Mouse (Mus musculus) kidney, embryonic 14.5 days (tissue): ENCODE data around the gene 4931406C07Rik. TPM values are rescaled to one million over a fixed set of nuclear protein-coding genes. Genes with fewer than 3 reads are reported as not detected.
"Not testable (repeated sequence)": the region's sequence is repeated elsewhere in the genome, so short reads cannot be mapped to it uniquely, and the experiment has no call there.

Experiments
- ATAC-seq: fragments of 200-750 bp; cut with Nextera tagmentation; 2 replicates; pipeline ENCODE4 v1.8.0; 2017; ENCODE audit warnings: moderate number of reproducible peaks, mild to moderate bottlenecking, moderate TSS enrichment, moderate library complexity; ENCODE audit not compliant: low FRiP score, low TSS enrichment
- H3K27ac ChIP-seq: fragments of 300-500 bp; sonication (generic); 2 replicates; pipeline ENCODE4 v1.5.1; 2014; ENCODE audit warnings: low read depth, mild to moderate bottlenecking, low read length, moderate library complexity, mixed read lengths
- H3K27me3 ChIP-seq: fragments of 300-500 bp; sonication (generic); 2 replicates; pipeline ENCODE4 v1.6.1; 2014; ENCODE audit warnings: mild to moderate bottlenecking, low read length; ENCODE audit not compliant: control insufficient read depth, insufficient read depth
- H3K36me3 ChIP-seq: fragments of 300-500 bp; sonication (generic); 2 replicates; pipeline ENCODE4 v1.6.1; 2014; ENCODE audit warnings: low read length, mixed read lengths; ENCODE audit not compliant: control insufficient read depth, insufficient read depth
- H3K4me1 ChIP-seq: fragments of 300-500 bp; sonication (generic); 2 replicates; pipeline ENCODE4 v1.6.1; 2014; ENCODE audit warnings: low read length, mixed read lengths; ENCODE audit not compliant: control insufficient read depth, insufficient read depth
- H3K4me2 ChIP-seq: fragments of 300-500 bp; sonication (generic); replicated peaks from 2 replicates; pipeline ENCODE4 v1.6.1; 2014; ENCODE audit warnings: low read depth, mild to moderate bottlenecking, low read length
- H3K4me3 ChIP-seq: fragments of 300-500 bp; sonication (generic); 2 replicates; pipeline ENCODE4 v1.5.1; 2014; ENCODE audit warnings: mild to moderate bottlenecking, low read length
- H3K9ac ChIP-seq: fragments of 300-500 bp; sonication (generic); 2 replicates; pipeline ENCODE4 v1.6.1; 2014; ENCODE audit warnings: low read depth, mild to moderate bottlenecking, low read length, moderate library complexity
- H3K9me3 ChIP-seq: fragments of 300-500 bp; sonication (generic); 2 replicates; pipeline ENCODE4 v1.6.1; 2016; ENCODE audit warnings: low read length; ENCODE audit not compliant: control insufficient read depth
- WGBS: fragments of 180-500 bp; shearing (Covaris S2); extraction: QIAGEN DNeasy Blood & Tissue Kit; methylation state at CpG from one replicate; pipeline ENCODE4 v1.1.7; 2014; 5-methylcytosine and 5-hydroxymethylcytosine counted together
- polyA plus RNA-seq: library from polyadenylated mRNA; unstranded; fragments of >200 nt; fragmentation: Nextera tagmentation; extraction: Ambion mirVana; gene quantifications from 2 replicates; pipeline ENCODE4 v1.2.1, GENCODE M21; 2014

4931406C07Rik gene
- polyA plus RNA-seq, 1 experiment from 2014 or later = 13.8 TPM

- H3K9ac ChIP-seq = no peak overlapping the region
- H3K9me3 ChIP-seq = no peaks in the 10 kb centered on the region
- H3K4me3 ChIP-seq = no peak overlapping the region
- no peak overlapping the region for H3K4me2 ChIP-seq
- ATAC-seq = no peak
- peaks cover 19% of the 10 kb centered on the region for H3K4me1 ChIP-seq
- no peak overlapping the region for H3K27ac ChIP-seq
- 94% methylated on average over 2 of the region's 2 CpGs for WGBS
- H3K36me3 ChIP-seq = peaks cover 94% of the 10 kb centered on the region
- H3K27me3 ChIP-seq = no peaks in the 10 kb centered on the region
Measured at GRCm38 (mm10) chr9:15312054-15312735, 5.9 kb upstream of the 4931406C07Rik start.

- no peak overlapping the region for H3K4me2 ChIP-seq
- ATAC-seq = no peak
- no peaks in the 10 kb centered on the region for H3K9me3 ChIP-seq
- WGBS = 85% methylated on average over 1 of the region's 1 CpGs
- H3K27me3 ChIP-seq = no peaks in the 10 kb centered on the region
- peaks cover 78% of the 10 kb centered on the region for H3K36me3 ChIP-seq
- no peak overlapping the region for H3K9ac ChIP-seq
- no peak overlapping the region for H3K27ac ChIP-seq
- peaks cover 19% of the 10 kb centered on the region for H3K4me1 ChIP-seq
- no peak overlapping the region for H3K4me3 ChIP-seq
Measured at GRCm38 (mm10) chr9:15310179-15310578, 3.9 kb upstream of the 4931406C07Rik start.

GRCm38 (mm10) chr9:15309425-15309824, 3.2 kb upstream of the 4931406C07Rik start:
- H3K36me3 ChIP-seq = peaks cover 71% of the 10 kb centered on the region
- H3K4me2 ChIP-seq = peak overlapping the region; percentile 8
- no peak for ATAC-seq
- H3K4me3 ChIP-seq = peak overlapping the region; percentile 19; the same call in 1 of the 2 replicates
- H3K4me1 ChIP-seq = peaks cover 19% of the 10 kb centered on the region
- H3K27me3 ChIP-seq = no peaks in the 10 kb centered on the region
- peak overlapping the region; percentile 28; the same call in 1 of the 2 replicates for H3K9ac ChIP-seq
- WGBS = 71% methylated on average over 4 of the region's 4 CpGs
- no peak overlapping the region for H3K27ac ChIP-seq
- H3K9me3 ChIP-seq = no peaks in the 10 kb centered on the region

GRCm38 (mm10) chr9:15308254-15308653, 2.0 kb upstream of the 4931406C07Rik start:
- Histone ChIP-seq H3K4me2 (peak overlapping the region; percentile 67), H3K9ac (no peak overlapping the region), H3K4me1 (peaks cover 19% of the 10 kb centered on the region), H3K27ac (no peak overlapping the region), H3K4me3 (peak overlapping the region; percentile 74), H3K9me3 (no peaks in the 10 kb centered on the region), H3K36me3 (peaks cover 59% of the 10 kb centered on the region), H3K27me3 (no peaks in the 10 kb centered on the region)
- WGBS = 64% methylated on average over 2 of the region's 2 CpGs
- ATAC-seq = no peak

GRCm38 (mm10) chr9:15307257-15307656, 1.0 kb upstream of the 4931406C07Rik start:
- Histone ChIP-seq H3K36me3 (peaks cover 49% of the 10 kb centered on the region), H3K9me3 (no peaks in the 10 kb centered on the region), H3K27ac (no peak overlapping the region), H3K27me3 (no peaks in the 10 kb centered on the region), H3K9ac (peak overlapping the region; percentile 91), H3K4me3 (peak overlapping the region; percentile 74), H3K4me2 (peak overlapping the region; percentile 67), H3K4me1 (peaks cover 19% of the 10 kb centered on the region)
- WGBS = 5% methylated on average over 6 of the region's 6 CpGs
- no peak for ATAC-seq

- H3K9me3 ChIP-seq = no peaks in the 10 kb centered on the region
- 13% methylated on average over 45 of the region's 45 CpGs for WGBS
- H3K36me3 ChIP-seq = peaks cover 34% of the 10 kb centered on the region
- peak within 1 kb of the TSS; percentile 85 for H3K27ac ChIP-seq
- peak; percentile 97 for ATAC-seq
- no peaks in the 10 kb centered on the region for H3K27me3 ChIP-seq
- H3K4me2 ChIP-seq = peak within 1 kb of the TSS; percentile 67
- H3K9ac ChIP-seq = peak within 1 kb of the TSS; percentile 91
- peak within 1 kb of the TSS; percentile 74 for H3K4me3 ChIP-seq
- peaks cover 25% of the 10 kb centered on the region for H3K4me1 ChIP-seq
Measured at GRCm38 (mm10) chr9:15305503-15306397, 498 bp downstream of the 4931406C07Rik start, which contains the start of gene Taf1d. Gene Taf1d, plus strand, starts transcription at chr9:15306214.

- H3K9ac ChIP-seq = no peak overlapping the region
- 78% methylated on average over 2 of the region's 2 CpGs for WGBS
- H3K9me3 ChIP-seq = no peaks in the 10 kb centered on the region
- peaks cover 6% of the 10 kb centered on the region for H3K36me3 ChIP-seq
- no peak overlapping the region for H3K4me2 ChIP-seq
- no peak overlapping the region for H3K27ac ChIP-seq
- H3K4me3 ChIP-seq = no peak overlapping the region
- no peaks in the 10 kb centered on the region for H3K27me3 ChIP-seq
- H3K4me1 ChIP-seq = peaks cover 11% of the 10 kb centered on the region
- ATAC-seq = no peak
Measured at GRCm38 (mm10) chr9:15302881-15303280, 3.4 kb downstream of the 4931406C07Rik start.

GRCm38 (mm10) chr9:15302006-15302405, 4.2 kb downstream of the 4931406C07Rik start:
- not testable (repeated sequence) for ATAC-seq, H3K9me3 ChIP-seq, H3K9ac ChIP-seq, H3K4me3 ChIP-seq, H3K27ac ChIP-seq, H3K27me3 ChIP-seq, H3K4me1 ChIP-seq, H3K4me2 ChIP-seq, H3K36me3 ChIP-seq
- WGBS = 86% methylated on average over 6 of the region's 6 CpGs
